Mouse (Mus musculus): Measurements from ENCODE around the gene Oas1g.

DNA sequence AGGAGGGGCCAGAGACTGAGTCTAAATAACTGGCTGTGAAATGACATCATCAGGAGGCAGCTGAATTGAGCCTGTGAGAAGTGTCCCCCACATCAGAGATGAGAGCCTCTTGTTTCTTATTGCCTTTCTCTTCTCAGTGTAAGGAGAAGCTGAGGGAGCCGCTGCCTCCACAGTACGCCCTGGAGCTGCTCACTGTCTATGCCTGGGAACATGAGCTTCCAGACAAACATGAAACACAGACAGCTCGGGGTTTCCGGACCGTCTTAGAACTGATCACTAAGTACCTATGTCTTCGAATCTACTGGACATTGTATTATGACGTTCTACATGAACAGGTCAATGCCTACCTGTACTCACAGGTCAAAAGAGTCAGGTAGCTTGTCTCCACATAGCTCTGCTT, 16.6 kb downstream of the Oas1g start:
- TF ChIP-seq CTCF (IDR thresholded peaks at IDR 0.05; ENCODE audit: control insufficient read depth, insufficient read depth, low read length) (no peak), POLR2A (IDR thresholded peaks at IDR 0.05; ENCODE audit: borderline replicate concordance, control insufficient read depth, low read depth, low read length) (no peak)
